Mouse (Mus musculus): ENCODE results near the gene Agpat1.
A peak's percentile ranks its signal among the peaks of the same experiment; 100 is the strongest.

The Agpat1 gene

DNA sequence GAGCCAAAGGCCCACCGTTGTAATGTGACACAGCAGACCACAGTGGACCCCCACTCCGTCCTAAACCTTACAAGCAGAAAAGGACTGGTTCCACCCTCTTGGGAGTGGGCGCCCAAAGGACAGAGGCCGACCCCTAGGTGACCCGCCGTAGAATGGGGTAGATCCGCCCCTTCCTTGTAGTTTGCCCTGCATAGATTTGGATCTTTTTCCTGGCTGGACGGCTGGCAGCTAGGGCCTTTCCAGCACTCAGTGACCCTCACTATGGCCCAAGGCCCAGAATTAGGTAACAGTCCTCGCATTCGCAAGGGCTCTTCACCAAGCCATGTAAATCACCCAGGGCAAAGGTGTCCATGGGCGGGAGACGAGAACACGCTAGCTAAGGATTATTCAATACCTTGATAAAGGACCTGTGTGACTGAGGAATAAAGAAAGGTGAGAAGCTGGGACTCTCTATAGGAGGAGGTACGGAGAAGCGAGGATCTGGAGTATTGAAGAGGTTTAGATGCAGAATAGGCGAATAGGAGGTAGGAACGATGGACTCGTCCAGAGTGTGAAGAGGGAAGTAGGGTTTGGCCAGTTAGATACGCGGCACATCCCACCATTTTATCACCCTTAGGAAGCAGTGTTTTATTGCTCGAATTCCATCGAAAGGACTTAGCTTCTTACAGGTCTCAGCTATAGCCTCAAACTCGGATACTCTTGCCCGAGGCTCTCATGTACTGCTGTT, 612 bp downstream of the Agpat1 start:
- DNase-seq (ENCODE audit: low spot score in 2 of 2) = no peak

DNA sequence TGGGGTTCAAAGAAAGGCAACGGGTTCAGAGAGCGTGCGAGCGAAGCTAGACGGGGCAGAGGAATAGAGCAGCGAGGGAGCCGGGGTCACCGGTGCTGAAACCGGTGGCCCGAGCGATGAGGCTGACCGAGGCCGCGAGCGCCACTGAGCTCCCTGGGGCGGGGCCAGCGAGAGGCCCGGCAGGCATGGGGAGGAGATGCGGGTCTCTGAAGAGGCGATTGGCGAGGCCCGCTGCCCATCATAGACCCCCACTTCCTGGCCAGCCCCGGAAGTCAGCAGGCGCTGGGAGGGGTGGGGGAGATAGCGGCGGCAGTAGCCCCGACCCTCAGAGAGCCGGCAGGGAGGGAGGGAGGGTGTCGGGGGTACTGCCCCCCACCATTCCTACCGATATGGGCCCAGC, 1.5 kb downstream of the Agpat1 start:
- peak; percentile 99 for DNase-seq (ENCODE audit: low spot score in 2 of 2)

DNA sequence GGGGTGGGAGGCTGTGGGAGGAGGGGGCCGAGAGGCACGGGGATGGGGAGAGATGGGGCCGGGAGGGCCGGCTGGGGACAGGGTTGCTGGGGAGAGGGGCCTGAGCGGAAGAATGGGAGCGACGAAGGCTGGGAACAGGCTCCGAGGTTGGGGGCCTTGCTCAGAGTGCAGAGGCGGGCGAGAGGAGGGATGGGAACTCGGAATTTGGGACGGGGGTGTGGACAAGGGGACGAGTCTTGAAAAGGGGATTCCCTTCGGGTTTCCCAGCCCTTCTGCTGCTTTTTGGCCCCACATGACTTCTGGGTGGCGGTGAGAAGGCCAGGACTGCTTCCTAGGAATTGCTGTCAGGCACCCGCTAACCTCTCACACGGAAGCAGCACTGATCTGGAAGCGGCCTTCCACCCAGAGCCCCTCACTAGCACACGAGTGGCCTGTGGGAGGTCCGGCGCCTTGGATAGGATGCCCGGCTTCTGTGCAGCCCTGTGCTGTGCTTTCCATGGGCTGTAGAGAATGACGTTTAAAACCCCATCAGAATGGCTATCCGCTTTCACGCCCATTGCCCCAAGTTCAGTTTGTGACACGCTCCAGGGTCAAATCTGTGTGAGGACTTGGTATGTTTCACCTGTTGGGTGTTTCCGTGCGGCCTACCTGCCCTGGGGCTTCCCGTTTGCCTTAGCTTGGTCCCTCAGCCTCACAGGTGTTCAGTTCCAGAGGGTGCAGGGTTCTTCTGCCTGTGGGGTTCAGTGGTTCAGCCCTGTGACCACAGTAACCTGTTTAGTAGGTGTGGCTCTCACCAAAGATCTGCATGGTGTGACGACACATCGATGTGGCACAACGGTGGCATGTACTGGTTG, 2.4 kb downstream of the Agpat1 start:
- DNase-seq (ENCODE audit: low spot score in 2 of 2) = no peak

DNA sequence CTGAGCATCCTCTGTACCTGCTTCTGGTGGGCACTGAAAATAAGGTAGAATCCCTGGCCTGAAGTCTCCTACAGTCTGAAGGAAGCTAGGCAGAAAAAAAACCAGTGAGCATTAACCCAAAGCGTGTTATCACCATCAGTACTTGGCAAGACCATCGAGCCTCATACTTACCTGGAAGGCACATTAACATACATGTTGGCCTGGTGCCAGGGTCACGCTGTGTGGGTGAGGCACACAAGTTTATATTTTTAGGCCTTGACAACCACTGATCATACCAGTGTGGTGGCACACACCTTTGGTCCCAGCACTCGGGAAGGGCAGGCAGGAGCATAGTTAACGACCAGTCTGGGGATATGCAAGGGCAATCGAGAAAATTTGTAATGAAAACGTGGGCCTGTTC, 3.9 kb downstream of the Agpat1 start:
- no peak for DNase-seq (ENCODE audit: low spot score in 2 of 2)

DNA sequence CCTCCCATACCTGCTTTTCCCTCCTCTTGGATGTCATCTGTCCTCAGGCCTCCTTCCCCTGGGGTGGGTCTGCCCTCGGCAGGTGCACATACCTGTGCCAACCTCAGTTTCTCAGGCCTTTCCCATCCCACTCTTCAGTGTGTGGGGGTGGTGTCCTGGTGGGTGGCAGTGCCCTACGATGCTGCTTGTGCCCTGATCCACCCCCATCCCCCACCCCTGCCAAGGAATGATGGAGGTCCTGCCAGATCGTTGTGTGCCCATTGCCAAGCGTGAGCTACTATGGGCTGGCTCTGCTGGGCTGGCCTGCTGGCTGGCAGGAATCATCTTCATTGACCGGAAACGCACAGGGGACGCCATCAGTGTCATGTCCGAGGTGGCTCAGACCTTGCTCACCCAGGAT, 7.0 kb downstream of the Agpat1 start:
- no peak for DNase-seq (ENCODE audit: low spot score in 2 of 2)

DNA sequence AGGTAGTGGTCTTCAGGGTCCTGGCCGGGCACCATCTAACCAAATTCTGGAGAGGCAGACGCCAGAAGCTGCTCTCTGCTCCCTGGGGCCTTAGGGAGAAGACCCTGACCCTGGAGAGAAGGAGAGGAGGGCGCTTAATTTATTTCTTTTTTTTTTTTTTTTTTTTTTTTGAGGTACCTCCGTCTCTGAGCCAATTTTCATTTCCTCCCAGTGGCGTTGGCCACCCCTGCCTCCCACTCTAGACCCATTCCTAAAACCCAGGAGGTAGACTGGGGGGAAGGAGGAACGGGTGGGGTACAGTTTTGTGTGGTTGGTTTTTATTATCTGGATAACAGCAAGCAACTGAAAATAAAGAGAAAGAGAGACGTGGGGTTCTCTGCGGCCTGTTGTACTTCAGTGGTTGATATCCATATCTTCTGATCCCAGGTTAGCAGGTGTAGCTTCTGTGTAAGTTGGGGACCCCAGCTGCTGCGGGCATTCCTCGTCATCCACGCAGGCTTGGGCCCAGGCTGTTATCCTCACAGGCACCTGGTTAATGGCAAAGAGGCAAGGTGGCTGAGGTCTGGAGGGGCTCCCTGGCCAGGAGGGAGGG, 9.1 kb downstream of the Agpat1 start:
- no peak for DNase-seq (ENCODE audit: low spot score in 2 of 2)

DNA sequence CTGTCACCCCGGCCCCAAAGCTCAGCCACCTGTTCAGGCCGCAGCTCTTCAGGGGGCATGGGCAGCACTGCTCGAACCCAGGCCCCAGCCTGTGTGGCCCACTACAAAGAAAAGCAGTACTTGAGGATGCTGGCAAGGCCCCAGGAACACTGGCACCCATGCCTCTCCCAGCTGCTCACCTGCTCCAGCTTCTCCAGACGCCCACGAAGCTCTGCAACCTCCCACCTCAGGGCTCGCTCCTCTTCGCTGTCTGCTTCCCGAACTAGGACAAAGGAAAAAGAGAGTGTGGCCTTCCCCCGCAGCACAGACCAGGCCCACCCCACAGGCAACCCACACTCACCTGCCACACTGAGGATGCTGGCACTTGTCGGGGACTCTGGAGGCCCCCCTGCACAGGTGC, 9.8 kb downstream of the Agpat1 start:
- no peak for DNase-seq (ENCODE audit: low spot score in 2 of 2)

DNA sequence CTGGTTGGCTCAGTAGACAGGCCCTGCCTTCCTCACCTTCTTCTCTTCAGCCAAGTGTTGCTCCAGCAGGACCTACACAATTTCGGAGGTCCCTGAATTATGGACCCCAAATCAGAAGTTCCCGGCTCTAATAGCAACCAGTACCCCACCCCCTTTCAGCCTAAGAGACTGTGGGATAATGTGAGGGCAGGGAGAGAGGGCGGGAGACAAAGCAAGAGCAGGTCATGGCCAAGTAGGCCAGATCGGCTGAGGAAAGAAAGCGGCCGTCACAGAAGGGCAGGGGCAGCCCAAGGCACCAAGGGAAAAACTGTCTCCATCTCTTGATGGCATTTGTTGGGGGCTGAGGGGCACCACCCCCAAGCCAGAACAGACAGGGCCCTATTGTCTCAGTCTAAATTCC, 11.8 kb downstream of the Agpat1 start, which contains the start of gene Egfl8:
Gene Egfl8, minus strand, starts transcription at position 101 of the 400 bp plus-strand sequence.
- no peak for DNase-seq (ENCODE audit: low spot score in 2 of 2)

DNA sequence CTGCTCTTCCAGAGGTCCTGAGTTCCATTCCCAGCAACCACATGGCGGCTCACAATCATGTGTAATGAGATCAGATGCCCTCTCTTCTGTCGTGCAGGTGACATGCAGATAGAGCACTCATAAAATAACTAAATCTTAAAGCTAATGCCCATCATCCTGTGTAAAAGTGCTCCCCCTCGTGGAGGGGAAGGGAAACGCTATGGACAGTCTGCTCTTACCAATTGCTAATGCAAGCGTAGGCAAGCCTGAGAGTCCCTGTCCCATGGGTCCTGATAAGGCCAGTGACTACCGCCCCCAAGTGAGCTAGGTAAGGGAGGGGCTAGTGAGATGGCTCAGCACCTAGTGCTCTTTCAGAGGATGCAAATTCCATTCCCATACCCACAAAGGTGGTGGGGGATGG, 14.9 kb downstream of the Agpat1 start:
- DNase-seq (ENCODE audit: low spot score in 2 of 2) = peak; percentile 76 to 78

DNA sequence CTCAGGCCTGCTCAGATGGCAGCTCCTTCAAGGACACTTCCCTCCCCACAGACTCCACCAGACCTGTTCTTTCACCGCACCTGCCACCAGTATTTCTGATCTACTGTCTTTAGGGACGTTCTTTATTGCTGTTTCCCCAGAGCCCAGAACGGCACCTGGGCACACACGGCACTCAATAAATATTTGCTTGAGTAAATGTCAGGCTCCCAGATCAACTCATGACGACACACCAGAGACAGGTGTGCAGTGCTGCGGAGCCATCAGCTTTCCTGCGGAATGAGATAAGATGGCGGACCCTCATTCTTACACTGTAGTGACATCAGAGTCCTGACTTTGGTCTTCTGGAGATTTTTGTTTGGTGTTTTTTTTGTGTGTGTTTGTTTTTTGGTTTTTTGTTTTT, 16.9 kb downstream of the Agpat1 start:
- DNase-seq (ENCODE audit: low spot score in 2 of 2) = no peak

DNA sequence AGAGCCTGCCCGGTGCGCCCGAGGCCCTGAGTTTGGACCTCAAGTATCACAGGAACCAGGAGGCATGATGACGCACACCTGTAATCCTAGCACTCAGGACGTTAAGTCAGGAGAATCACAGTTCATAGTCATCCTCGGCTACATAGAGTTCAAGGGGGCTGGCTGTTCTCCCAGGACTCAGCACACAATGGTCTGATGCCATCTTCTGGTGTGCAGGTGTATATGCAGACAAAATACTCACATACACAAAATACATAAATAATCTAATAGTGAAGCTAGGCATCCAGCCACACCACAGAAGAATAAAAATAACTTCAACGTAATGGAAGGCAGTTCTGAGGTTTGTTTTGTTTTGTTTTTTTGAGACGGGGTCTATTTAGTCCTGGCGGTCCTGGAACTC, 19.1 kb downstream of the Agpat1 start:
- DNase-seq (ENCODE audit: low spot score in 2 of 2) = no peak

DNA sequence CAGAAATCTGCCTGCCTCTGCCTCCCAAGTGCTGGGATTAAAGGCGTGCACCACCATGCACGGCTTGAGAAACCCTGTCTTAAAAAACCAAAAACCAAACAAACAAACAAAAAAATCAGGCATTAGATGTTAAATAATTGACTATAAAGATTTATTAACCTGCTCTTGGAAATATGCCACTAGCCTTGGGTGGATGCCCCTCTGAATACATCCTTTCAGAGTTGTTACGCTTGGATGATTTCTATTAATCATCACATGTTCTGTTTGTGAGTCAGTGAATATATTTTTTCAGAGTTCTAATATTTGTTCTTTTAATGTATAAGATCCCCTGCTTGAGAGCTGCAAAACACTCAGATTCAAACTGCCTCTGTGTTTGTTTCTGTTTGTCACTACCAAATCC, 20.9 kb downstream of the Agpat1 start:
- no peak for DNase-seq (ENCODE audit: low spot score in 2 of 2)

DNA sequence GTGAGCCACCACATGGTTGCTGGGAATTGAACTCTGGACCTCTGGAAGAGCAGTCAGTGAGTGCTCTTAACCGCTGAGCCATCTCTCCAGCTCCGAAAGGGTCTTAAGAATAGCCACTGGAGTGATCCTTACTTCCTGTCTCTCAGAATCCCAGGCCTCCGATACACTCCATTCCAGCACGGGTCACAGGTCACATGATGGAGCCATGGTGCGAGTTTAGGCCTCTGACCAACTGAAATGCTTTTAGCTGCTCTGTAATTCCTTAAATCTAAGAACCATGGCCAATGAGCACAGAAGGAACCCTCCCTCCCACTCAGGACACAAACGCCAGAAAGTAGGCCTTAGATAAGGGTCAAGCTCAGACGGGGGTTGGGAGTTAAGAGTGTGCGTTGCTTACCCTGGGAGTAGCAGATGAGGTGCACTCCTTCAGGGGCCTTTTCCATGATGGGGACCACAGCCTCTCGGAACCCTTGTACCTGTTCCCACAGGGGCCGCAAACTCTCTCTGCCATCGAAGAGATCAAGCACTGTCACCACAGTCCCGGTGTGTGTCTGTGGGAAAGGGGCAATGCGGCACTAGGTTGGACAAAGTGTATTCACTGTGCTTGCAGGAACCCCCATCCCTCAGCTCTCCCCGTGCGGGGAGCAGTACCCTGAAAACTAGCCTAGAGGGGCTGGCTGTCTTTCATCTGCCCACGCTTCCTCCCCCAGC, 22.2 kb downstream of the Agpat1 start:
- no peak for DNase-seq (ENCODE audit: low spot score in 2 of 2)

DNA sequence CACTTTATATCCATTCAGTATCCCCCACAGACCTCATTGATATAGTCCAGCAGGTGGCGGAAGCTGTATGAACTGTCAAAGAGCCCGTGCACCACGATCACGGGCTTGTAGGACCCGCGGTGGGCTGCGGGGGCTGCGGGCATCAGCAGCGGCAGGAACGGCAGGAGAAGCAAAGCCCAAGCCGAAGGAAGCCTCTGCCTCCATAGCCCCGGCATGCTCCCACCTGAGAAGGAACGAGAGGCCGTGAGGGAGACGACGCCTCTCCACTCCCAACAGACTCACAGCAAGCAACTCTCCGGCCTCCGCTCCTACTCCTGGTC, 22.7 kb downstream of the Agpat1 start:
- DNase-seq (ENCODE audit: low spot score in 2 of 2) = peak in 1 of 2 experiments; percentile 65

DNA sequence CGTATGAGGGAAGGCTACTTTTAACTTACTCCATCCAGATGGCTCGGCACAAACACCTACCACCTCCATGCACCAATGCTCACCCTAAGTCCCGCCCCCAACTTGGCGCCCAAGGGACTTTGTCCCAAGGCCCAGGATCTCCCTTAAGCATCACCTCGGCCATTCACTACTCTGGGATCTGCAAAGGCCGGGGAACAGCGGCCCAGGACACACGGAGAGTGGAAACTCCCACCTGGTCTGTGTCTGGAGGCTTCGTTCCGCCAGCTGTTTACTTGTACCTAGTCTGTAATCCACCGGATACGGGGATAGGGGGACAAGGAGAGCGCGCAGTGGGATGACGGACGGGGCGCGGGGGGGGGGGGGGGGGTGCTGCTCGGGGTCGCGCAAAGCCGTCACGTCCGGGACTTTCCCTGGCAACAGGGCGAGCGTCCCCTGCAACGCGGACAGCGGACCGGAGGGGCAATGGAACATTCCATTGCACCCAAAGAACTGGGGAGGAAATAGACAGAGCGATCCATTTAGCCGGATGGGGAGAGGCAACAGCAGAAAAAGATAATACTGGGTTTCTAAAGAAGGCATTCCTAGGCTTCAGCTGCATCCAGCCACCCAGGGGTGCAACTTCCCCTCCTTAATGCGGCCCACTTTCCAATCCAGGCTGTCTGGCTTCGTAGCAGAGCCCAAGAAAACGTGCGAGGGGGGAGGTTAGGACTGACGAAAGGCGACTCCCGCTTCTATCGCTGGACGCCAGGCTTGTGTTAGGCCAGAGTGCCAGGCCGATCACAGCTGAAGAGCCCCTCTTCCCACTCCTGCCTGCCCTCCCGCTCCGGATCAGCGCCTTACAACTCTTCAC, 23.3 kb downstream of the Agpat1 start:
- peak; percentile 84 to 87 for DNase-seq (ENCODE audit: low spot score in 2 of 2)

DNA sequence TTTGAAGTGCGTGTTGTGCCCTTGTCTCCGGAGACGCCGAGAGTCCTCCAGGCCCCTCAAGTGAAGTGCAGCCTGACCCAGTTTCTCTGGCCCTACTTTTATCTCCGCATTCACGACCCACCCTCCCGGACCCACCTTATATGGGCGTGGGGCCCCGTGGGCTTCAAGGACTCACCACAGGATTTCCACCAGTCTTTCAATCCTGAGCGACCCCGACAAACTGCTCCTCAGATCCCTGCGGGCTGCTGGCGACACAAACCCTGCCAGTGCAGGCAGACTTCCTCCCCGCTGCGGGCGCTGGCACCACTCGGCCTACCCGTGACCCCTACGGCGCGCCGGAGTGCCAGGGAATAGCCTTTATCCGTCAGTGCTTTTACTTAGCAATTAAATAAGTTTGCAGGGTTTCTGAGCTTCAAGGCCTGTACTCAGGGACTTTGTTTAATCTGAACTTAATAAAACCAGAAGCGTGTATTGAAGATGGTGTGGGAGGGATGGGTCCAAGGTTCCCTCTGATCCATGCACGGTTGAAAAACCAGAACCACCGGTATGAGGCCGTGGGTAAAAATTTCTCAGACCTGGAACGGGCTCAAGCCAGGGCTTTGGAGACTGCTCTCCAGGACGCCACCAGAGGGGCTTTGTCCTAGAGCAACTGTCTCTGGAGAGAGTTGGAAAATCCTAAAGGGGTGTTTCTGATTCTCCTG, 24.0 kb downstream of the Agpat1 start, which contains the start of gene Ppt2:
Gene Ppt2, minus strand, starts transcription at position 568 of the 701 bp plus-strand sequence.
- DNase-seq (ENCODE audit: low spot score in 2 of 2) = no peak

DNA sequence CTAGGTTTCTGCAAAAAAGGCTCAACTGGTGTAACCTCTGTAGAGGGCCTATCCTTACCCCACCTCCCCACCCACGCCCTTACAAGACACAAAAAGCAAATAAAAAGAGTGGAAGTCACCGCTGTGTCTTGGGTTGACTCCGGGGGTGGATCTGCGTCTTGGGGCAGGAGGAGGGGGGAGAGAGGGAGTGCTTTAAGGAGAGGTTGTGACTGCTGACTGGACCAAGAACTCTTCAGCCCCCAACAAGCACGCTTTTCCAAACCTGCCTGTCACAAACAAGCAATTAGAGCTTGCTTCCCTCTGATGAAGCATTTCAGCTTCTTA, 24.5 kb downstream of the Agpat1 start:
- no peak for DNase-seq (ENCODE audit: low spot score in 2 of 2)

DNA sequence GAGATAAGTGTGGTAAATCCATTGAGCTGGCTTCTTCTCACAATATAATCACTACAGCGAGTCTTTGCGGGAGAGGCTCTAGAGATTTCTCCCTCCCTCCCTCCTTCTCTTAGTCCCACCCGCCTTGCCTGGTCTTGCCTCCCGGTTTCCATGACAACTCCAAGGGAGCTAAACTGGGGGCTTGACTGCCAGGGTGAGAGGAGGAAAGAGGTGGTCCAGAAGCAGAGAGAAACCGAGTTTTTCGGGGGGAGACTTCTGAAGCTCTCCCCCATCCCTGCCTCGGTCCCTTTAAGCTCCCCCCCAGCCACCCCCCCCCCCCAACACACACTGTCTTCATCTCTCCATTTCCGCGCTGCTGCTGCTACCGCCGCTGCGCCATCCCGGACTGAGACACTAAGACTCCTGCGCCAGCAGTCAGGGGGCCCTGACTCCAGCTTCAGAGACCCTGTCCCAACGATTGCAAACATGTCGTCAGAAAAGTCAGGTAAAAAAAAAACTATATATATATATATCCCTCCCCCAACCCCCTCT, 25.2 kb downstream of the Agpat1 start, which contains the start of gene Prrt1:
Gene Prrt1, plus strand, starts transcription at position 313 of the 531 bp plus-strand sequence.
- peak in 1 of 2 experiments; percentile 73 for DNase-seq (ENCODE audit: low spot score in 2 of 2)

DNA sequence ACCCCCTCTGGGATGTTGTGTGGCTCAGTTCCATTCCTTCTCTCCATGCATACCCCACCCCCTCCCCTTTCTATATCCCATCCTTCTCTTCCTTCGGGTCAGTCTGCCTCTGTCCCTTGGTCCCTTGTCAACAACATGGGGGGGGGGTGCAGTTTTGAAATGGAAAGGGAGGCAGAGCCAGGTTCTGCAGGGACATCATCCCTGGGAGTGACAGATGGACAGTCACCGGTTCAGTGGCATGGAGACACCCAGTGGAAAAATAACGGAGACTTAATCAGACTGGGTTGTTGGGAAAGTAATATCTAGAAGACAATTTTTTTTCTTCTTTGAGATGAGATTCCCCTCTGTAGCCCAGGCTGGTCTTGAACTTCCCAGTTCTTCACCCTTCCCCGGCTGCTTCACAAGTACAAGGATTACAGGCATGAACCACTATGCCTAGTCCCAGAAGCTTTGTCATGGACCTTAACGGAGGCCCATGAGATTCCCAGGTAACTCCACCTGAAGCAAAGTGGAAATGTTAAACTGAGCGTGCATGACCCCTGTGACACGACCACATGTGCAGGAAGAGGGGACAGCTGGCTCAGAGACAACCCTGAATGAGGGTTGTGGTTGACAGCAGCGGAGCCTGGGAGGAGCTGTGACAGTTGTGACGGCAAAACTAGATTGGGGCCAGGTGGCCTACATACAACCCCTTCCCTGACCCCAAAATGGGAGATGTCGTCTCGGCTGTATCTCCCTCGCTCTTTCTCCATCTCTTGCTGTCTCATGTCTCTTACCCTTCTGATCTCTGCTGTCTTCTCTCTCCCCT, 25.9 kb downstream of the Agpat1 start:
- no peak for DNase-seq (ENCODE audit: low spot score in 2 of 2)
